Mouse (Mus musculus): ENCODE measurements around the gene Thbs4.

Thbs4 gene

DNA sequence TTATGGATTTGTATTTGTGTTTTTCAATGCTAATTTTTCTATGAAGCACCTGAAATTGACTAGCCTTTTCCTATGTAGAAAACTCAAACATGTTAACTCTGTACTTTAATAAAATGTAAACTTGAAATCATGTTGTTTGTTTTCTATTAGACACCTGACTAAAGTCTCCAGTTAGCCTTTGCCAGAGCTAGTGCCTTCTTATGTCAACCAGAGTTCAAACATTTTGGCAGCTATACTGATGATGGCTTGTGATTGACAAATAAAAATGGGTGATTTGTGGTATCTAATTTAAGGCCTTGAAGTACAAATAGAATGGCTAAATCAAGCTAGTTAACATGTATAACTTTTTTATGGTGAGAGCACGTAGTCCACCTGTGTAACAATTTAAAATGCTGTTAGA lies 82.8 kb downstream of the Thbs4 start:
- no peak for DNase-seq

DNA sequence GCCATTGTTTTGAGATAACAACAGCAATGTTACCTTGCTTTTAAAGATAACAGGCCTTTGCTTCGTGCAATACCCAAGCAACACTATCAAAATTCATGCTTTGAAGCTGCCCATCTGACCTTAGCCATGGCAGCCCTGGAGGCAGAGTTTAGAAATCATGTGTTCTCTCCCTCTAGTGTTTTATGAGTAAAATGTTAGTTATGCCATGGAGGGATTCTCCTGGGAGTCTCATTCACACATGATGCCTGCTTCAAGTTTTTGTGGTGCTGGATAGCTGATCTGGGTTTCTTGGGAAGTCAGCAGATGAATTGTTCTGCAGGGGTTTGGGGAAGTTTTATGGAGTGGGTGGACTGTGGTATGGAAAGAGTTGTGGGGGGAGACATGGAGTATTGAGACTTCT lies 84.3 kb downstream of the Thbs4 start:
- DNase-seq: no peak

DNA sequence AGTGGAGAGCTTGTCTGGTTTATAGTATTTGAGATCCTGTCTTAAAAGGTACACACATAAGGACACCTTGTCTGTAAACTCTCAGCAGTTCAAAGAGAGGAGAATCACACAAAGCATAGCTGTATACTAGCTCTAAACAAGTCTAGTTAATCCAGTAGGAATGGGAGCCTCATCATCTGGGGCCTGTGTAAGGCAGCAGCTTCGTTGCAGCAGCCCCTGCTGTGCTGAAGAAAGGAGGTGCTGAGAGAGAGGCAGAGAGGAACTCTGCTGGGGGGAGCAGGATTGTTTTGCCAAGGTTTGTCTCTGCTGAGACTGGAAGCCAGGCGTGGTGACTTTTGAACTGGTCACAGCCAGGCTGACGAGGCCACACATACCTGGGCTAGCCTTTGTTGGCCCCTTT lies 85.1 kb downstream of the Thbs4 start:
- DNase-seq: no peak

DNA sequence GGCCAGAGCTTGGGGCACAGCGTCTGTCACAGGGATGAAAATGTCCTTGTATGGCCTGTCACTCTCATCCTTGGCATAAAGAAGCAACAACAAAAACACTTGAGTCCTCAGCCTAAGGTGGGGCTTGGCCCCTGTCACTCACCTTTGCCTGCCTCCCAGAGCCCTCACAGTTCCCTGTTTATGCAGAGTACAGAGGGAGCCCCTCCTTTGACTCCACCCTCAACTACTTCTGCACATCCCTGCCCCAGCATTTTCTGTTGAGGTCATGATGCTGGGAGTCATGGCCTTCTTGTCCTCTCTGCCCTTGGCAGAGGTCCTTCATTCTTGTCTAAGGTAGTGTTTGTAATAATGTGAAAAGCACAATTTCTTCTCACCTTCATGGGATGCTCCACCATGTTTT lies 86.2 kb downstream of the Thbs4 start:
- no peak for DNase-seq

DNA sequence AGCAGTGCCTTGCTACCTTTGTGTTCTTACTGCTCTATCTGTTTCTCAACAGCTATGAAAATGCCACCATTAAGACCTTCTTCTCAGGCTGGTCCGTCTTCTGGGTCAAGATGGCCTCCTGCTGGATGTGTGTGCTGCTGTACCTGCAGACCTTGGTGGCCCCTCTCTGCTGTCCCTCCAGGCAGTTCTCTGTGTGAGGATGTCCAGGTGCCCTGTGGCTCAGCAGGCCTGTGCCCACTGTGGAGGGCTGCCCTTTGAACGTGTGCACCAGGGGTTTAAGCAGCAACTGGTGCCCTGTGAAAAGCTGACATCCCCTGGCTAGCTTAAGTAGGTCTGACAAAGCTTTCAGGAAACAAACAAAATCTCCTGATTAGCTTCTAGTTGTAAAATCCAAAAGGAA lies 86.7 kb downstream of the Thbs4 start:
- DNase-seq: no peak

DNA sequence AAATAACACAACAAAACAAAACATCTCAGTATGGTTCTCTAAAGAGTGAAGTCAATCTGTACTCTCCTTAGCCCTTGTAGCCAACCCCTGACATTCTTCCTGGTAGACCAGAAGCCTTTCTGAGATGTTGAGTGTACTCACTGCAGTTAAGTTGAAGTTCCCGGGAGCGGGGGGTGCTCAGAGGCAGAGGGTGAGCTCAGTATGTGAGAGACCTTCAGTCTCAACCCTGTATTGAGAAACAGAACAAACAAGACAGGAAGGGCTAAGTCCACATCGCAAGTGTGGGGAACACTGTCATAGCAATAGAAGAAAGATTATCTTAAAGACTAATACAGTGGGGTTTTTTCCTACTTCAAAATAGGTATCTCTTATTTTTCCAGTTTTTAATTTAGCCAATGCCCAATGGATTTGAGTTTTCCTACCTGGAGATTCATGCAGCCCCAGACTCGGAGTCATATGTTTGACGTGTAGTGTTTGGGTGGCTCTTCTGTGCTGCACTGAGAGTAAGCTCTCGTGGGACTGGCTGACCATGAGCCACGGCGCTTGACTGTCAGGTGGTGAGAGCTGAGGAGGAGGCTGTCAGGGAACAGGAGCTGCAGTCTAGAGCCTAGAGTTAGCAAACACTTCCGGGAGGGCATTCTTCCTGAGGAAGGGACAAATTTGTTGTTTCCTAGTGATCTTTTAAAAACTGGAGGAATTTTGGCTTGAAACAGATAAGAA lies 88.1 kb downstream of the Thbs4 start:
- no peak for DNase-seq

DNA sequence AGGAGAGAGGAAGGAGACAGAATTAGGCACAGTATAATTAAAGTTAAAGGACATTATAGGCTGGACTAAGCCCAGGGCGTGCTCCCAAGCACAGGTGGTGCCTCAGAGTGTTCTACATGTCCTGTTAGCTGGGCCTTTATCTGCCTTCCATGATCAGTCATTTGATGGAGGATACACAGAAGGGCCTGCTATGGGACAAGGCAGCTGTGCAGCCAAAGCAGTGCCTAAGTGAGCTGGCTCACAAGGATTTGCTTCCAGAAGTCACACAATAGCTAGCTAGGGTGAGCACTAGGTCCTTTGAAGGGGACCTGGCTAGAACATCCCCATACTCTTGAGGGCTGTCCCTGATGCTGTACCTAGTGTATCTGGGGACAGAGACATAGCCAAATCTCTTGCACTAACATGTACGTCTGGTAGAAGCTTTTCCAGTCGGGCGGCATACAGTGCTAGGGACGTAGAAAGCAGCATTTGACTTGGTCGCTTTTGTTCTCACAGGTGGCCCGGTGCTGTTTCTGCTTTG lies 89.5 kb downstream of the Thbs4 start:
- DNase-seq: no peak

DNA sequence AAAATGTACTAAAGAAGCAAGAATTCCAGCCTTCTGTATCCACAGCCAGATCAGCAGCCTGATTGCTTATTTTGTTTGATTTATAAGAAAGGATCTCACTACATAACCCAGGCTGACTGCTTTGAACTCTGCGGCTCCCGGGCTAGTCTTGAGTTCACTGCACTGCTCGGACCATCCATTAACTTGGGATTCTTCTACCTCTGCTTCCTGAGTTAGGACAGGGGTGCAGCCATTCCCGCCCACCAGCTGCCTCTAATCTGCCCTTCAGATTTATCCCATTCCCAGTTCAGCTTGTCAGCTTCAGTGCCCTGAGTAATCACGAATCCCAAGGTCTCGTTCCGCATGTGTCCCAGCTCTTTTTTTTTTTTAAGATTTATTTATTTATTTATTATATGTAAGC lies 90.4 kb downstream of the Thbs4 start:
- DNase-seq: no peak

DNA sequence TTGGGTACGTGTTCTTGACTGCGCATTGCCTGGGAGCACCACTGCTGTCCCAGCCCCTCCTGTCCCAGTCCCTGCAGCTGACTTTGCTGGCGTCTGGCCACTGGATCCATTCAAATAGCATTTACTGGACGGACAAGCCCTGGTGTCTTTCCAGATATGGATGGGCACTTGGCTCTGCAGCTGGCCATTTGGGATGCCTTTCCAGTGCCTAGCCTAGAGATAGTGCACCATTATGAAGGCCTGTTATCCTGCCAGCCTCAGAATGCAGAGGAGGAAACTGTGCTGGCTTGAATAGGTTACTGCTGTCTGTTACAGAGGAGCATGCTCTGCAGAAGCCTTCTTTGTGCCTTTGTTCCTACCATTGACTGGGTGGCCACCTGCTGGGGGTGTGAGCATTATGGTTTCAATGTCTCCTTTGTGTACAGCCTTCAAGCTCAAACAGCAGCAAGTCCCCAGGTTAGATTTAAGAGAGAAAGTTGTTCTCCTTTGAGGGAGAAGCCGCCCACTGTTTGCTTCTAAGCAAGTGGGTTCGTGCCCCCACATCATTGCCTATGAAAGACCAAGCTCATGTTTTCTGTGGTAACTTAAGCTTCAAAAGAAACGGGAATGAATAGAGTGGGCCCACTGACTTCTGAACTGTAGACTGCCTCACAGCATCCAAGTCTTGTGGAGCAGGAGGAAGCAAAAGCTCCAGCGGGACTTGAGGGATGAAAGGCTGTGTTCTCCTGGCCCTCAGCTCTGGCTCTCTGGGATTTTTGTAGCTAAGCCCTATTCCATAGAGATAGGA lies 91.2 kb downstream of the Thbs4 start:
- no peak for DNase-seq

DNA sequence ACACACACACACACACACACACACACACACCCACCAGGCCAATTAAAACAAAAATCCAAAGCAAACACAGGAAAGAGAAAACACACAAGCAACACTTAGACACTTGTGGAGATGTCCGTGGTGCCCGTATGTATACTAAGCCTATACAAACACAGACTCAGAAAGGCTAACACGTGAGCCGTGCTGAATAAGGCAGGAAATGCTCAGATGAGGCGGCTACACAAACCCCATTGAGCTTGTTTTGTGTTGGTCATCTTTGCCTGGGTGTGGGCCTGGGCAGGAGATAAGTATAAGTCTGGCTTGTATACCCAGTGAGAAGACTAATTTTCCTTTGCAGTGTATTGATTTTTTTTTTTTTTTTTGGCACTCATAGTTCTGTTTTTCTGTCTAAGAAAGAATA lies 92.6 kb downstream of the Thbs4 start:
- DNase-seq: no peak
